Mouse (Mus musculus): ENCODE results near the gene Glyat. TPM values are rescaled to one million over a fixed set of nuclear protein-coding genes. Genes with fewer than 3 reads are reported as not detected.

Gene Glyat
- 2,240 TPM for polyA plus RNA-seq (2014; fragmentation: Illumina TruSeq; extraction: RNeasy Lipid Tissue Mini Kit (QIAGEN cat#74804); ENCODE audit: low read depth, low replicate concordance)

GRCm38 (mm10) chr19:12633176-12633575, at the start of gene Glyat:
Gene Glyat (plus strand): TSS chr19:12633308.

GRCm38 (mm10) chr19:12599674-12600073, 33.4 kb upstream of the Glyat start, which contains the start of gene Gm4952:
Gene Gm4952 (plus strand): TSS chr19:12599974.

DNA sequence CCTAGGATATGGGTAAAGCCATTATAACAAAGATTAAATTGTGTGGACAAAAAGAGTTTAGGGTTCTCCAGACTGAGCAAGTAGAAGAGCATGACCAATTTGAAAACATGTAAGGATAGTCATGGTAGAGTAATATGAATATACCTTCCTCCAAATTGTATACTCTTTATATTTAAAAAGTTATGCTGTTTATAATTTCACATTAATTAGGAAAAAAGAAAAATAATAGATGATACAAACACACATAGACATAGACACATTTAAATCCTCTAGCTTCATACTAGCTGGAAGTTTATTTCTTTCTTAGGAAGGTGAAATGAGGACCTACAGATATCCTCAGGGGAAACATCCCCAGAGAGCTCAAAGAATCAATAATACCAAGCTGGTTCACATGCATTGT, 37.0 kb downstream of the Glyat start, which contains the start of gene Olfr1442:
Olfr1442 (plus strand) TSS at position 301 of the 400 bp plus-strand sequence.

DNA sequence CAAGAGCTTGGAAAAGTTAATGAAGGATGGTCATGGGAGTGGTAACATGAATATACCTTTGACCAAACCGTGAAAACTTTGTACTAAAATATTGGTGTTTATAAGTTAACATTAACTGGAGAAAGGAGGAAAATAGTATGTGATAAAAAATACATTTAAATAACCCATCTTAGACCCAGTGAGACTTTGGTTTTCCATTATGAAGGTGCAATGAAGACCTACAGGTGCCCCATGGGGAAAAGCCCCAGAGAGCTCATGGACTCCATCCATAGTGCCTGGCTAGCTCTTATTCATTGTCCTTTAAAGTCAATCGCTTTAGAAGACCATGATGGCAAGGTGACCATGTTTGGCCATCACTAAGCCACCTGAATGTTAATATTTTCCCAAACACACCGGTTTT, 44.7 kb downstream of the Glyat start, which contains the start of gene Olfr1443:
Olfr1443 (plus strand) TSS at position 301 of the 400 bp plus-strand sequence.

GRCm38 (mm10) chr19:12695590-12695989, 62.5 kb downstream of the Glyat start, which contains the start of gene Keg1:
Gene Keg1 (plus strand): TSS chr19:12695786.

Other genes with a start within 250 kb of the Glyat start
- not detected for gene Olfr1440, start 246.0 kb upstream of the Glyat start, polyA plus RNA-seq (2014; fragmentation: Illumina TruSeq; extraction: RNeasy Lipid Tissue Mini Kit (QIAGEN cat#74804); ENCODE audit: low read depth, low replicate concordance)
- gene Olfr1441, start 215.9 kb upstream of the Glyat start, polyA plus RNA-seq (2014; fragmentation: Illumina TruSeq; extraction: RNeasy Lipid Tissue Mini Kit (QIAGEN cat#74804); ENCODE audit: low read depth, low replicate concordance) = not detected
- gene Pfpl, start 205.4 kb upstream of the Glyat start, polyA plus RNA-seq (2014; fragmentation: Illumina TruSeq; extraction: RNeasy Lipid Tissue Mini Kit (QIAGEN cat#74804); ENCODE audit: low read depth, low replicate concordance) = not detected
- gene Mpeg1, start 172.5 kb upstream of the Glyat start, polyA plus RNA-seq (2014; fragmentation: Illumina TruSeq; extraction: RNeasy Lipid Tissue Mini Kit (QIAGEN cat#74804); ENCODE audit: low read depth, low replicate concordance) = 12.6 TPM
- 15.2 TPM for gene Dtx4, start 131.9 kb upstream of the Glyat start, polyA plus RNA-seq (2014; fragmentation: Illumina TruSeq; extraction: RNeasy Lipid Tissue Mini Kit (QIAGEN cat#74804); ENCODE audit: low read depth, low replicate concordance)
- 7.9 TPM for gene Fam111a, start 87.6 kb upstream of the Glyat start, polyA plus RNA-seq (2014; fragmentation: Illumina TruSeq; extraction: RNeasy Lipid Tissue Mini Kit (QIAGEN cat#74804); ENCODE audit: low read depth, low replicate concordance)
- gene Gm4952, start 33.3 kb upstream of the Glyat start, polyA plus RNA-seq (2014; fragmentation: Illumina TruSeq; extraction: RNeasy Lipid Tissue Mini Kit (QIAGEN cat#74804); ENCODE audit: low read depth, low replicate concordance) = 9.9 TPM
- gene Olfr1442, start 37.1 kb downstream of the Glyat start, polyA plus RNA-seq (2014; fragmentation: Illumina TruSeq; extraction: RNeasy Lipid Tissue Mini Kit (QIAGEN cat#74804); ENCODE audit: low read depth, low replicate concordance) = 1.2 TPM
- not detected for gene Olfr1443, start 44.8 kb downstream of the Glyat start, polyA plus RNA-seq (2014; fragmentation: Illumina TruSeq; extraction: RNeasy Lipid Tissue Mini Kit (QIAGEN cat#74804); ENCODE audit: low read depth, low replicate concordance)
- gene Keg1, start 62.5 kb downstream of the Glyat start, polyA plus RNA-seq (2014; fragmentation: Illumina TruSeq; extraction: RNeasy Lipid Tissue Mini Kit (QIAGEN cat#74804); ENCODE audit: low read depth, low replicate concordance) = 3,688 TPM
- gene Cntf, start 132.3 kb downstream of the Glyat start, polyA plus RNA-seq (2014; fragmentation: Illumina TruSeq; extraction: RNeasy Lipid Tissue Mini Kit (QIAGEN cat#74804); ENCODE audit: low read depth, low replicate concordance) = 3.8 TPM
- gene Zfp91, start 162.8 kb downstream of the Glyat start, polyA plus RNA-seq (2014; fragmentation: Illumina TruSeq; extraction: RNeasy Lipid Tissue Mini Kit (QIAGEN cat#74804); ENCODE audit: low read depth, low replicate concordance) = 134 TPM
- gene Lpxn, start 162.9 kb downstream of the Glyat start, polyA plus RNA-seq (2014; fragmentation: Illumina TruSeq; extraction: RNeasy Lipid Tissue Mini Kit (QIAGEN cat#74804); ENCODE audit: low read depth, low replicate concordance) = 1.3 TPM
- not detected for gene Gm5244, start 213.4 kb downstream of the Glyat start, polyA plus RNA-seq (2014; fragmentation: Illumina TruSeq; extraction: RNeasy Lipid Tissue Mini Kit (QIAGEN cat#74804); ENCODE audit: low read depth, low replicate concordance)
- gene Olfr1444, start 224.0 kb downstream of the Glyat start, polyA plus RNA-seq (2014; fragmentation: Illumina TruSeq; extraction: RNeasy Lipid Tissue Mini Kit (QIAGEN cat#74804); ENCODE audit: low read depth, low replicate concordance) = not detected